Mouse (Mus musculus) thymus, postnatal 10 days (tissue): ENCODE measurements around the gene Kcnq1.

Experiments used
- DNase-seq, 2 experiments: peaks; one replicate each; pipeline ENCODE4 v3.0.0; 2021; ENCODE audit warnings: low spot score in 2 of 2

The Kcnq1 gene

GRCm38 (mm10) chr7:143136561-143136960 lies 30.4 kb downstream of the Kcnq1 start:
- DNase-seq: no peak

- DNase-seq: peak in 1 of 2 experiments; percentile 39
Observed at GRCm38 (mm10) chr7:143138789-143139188, 32.6 kb downstream of the Kcnq1 start.

- no peak for DNase-seq
Observed at GRCm38 (mm10) chr7:143139932-143140331, 33.8 kb downstream of the Kcnq1 start.

- no peak for DNase-seq
Observed at GRCm38 (mm10) chr7:143142680-143143079, 36.5 kb downstream of the Kcnq1 start.

- DNase-seq: no peak
Observed at GRCm38 (mm10) chr7:143147015-143147414, 40.9 kb downstream of the Kcnq1 start.

GRCm38 (mm10) chr7:143151171-143151570 lies 45.0 kb downstream of the Kcnq1 start:
- DNase-seq: peak; percentile 31 to 59

- no peak for DNase-seq
Observed at GRCm38 (mm10) chr7:143152350-143152749, 46.2 kb downstream of the Kcnq1 start.

GRCm38 (mm10) chr7:143153915-143154373 lies 47.8 kb downstream of the Kcnq1 start:
- DNase-seq: peak; percentile 55 to 88

- DNase-seq: peak; percentile 11 to 20
Observed at GRCm38 (mm10) chr7:143154458-143154871, 48.3 kb downstream of the Kcnq1 start.

- DNase-seq: no peak
Observed at GRCm38 (mm10) chr7:143155257-143155656, 49.1 kb downstream of the Kcnq1 start.

- DNase-seq: no peak
Observed at GRCm38 (mm10) chr7:143158690-143159425, 52.7 kb downstream of the Kcnq1 start.

- DNase-seq: no peak
Observed at GRCm38 (mm10) chr7:143159446-143159845, 53.3 kb downstream of the Kcnq1 start.

GRCm38 (mm10) chr7:143160057-143160456 lies 53.9 kb downstream of the Kcnq1 start:
- DNase-seq: no peak

GRCm38 (mm10) chr7:143162051-143162450 lies 55.9 kb downstream of the Kcnq1 start:
- DNase-seq: no peak

GRCm38 (mm10) chr7:143164074-143164473 lies 57.9 kb downstream of the Kcnq1 start:
- no peak for DNase-seq

GRCm38 (mm10) chr7:143165687-143166265 lies 59.6 kb downstream of the Kcnq1 start:
- DNase-seq: no peak

- no peak for DNase-seq
Observed at GRCm38 (mm10) chr7:143167275-143167674, 61.1 kb downstream of the Kcnq1 start.

- no peak for DNase-seq
Observed at GRCm38 (mm10) chr7:143169371-143169770, 63.2 kb downstream of the Kcnq1 start.

- DNase-seq: no peak
Observed at GRCm38 (mm10) chr7:143172914-143173547, 66.9 kb downstream of the Kcnq1 start.

GRCm38 (mm10) chr7:143174633-143175032 lies 68.5 kb downstream of the Kcnq1 start:
- no peak for DNase-seq

- no peak for DNase-seq
Observed at GRCm38 (mm10) chr7:143178831-143179230, 72.7 kb downstream of the Kcnq1 start.

- no peak for DNase-seq
Observed at GRCm38 (mm10) chr7:143180761-143181160, 74.6 kb downstream of the Kcnq1 start.

- no peak for DNase-seq
Observed at GRCm38 (mm10) chr7:143181311-143181710, 75.1 kb downstream of the Kcnq1 start.
